Mouse (Mus musculus) cerebellum, adult (tissue): ENCODE measurements around the gene Mcf2.

ENCODE experiments used
- ATAC-seq: cut with Nextera tagmentation; 2 replicates; pipeline ENCODE4 v1.9.2; 2017; ENCODE audit warnings: mild to moderate bottlenecking, moderate library complexity, mixed read lengths; ENCODE audit not compliant: insufficient number of reproducible peaks, low FRiP score, low TSS enrichment

Gene Mcf2

DNA sequence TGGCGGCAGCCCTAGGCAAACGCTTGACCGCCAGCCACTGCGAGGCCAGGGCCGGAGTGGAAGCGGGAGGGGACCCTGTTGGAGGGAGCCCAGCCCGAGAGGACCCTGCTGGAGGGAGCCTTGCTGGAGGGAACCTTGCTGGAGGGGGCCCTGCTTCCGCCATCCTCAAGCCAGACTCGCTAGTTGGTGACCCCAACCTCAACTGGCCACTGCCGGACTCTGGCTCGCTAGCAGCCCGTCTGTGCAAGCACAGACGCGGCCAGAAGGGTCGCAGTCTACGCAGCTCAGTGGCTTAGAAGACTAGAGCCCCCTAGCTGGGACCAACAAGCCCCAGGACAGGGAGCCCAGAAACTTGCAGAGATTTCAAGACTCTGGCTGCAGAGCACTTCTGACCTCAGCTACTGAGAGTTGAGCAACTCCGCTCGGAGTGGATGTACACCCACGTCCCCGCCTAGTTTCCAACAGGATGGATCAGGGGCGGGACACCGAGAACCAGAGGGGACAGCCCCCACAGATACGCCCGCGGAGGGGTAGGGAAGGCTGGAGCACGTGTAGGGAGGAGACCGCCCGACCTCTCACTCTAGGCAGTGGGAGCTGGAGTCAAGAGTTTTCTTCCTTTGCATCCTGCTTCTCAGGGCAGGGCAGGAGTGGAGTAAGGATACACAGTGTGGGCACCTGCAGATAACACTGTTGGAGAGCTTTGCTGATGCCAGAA is at the start of gene Mcf2:
Mcf2 (minus strand) TSS at position 346 of the 715 bp plus-strand sequence.
- ATAC-seq = no peak; the same call in 1 of the 2 replicates

DNA sequence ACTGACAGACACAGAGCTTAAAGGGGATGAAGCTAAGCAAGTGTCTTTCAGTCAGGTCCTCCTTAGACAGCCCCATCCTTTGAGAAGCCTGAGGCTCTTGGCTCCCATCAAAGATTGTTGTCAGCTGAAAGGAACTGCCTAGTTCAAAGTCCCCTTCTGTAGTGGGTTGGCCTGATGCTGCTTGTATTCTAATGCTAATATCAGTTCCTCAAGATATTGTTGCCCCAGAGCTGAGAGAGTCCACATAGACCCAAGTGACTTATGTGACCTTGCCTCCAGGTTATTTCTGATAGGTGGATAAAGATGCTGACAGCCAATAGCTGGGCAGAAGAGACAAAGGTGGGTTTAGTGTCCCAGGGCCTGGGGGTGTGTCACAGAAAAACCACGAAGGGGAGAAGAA is 8.8 kb upstream of the Mcf2 start:
- no peak for ATAC-seq

DNA sequence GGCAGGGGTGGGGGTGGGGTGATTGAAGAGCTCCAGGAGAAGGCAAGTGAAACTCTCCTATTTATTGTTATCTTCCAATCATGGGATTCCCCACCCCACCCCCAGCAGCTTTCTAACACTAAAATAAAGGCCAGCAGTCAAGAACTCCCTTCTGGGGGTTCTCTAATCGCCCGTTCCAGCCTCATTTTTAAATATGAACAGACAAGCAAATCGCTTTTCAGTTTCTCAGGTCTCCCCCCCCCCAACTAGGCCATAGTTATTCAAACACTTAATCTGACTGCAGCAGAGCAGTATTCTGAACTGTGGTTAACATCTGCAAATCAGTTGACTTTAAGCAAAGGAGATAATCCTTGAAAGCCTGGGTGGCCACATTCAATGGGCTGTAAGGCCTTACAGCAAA is 3.7 kb upstream of the Mcf2 start:
- ATAC-seq = no peak

DNA sequence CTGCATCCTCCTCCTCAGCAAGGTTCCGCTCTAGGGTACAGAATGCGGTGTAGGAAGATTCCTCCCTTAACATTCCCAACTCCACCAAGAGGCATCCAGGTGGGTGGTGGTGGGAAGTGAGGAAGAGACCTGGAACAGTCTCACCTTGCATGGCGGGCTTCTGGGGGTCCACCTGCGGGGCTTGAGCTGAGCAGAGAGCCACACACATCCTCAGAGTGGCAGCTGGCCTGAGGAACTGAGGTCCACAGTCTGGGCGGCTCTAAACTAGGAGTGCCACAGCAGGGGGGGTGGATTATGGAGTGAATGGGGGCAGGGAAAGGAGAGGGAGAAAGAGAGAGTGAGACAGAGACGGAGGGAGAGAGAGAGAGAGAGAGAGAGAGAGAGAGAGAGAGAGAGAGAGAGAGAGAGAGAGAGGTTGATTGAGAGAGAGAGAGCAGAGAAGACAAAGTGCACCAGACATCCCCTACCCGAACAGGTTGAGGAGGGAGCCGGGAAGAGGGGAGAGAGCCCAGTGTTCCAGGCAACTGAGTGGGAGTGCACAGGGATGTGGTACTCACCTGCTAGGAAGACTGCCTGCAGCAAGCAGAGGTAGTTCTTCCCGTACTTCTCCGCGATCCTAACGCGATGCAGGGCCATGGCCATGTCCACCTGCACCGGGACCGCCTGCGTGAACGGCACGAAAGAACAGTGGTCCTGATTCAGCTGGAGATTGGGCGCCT is 705 bp downstream of the Mcf2 start:
- 0 out of 2 replicates have a peak, but pooled peaks have one; percentile 20 for ATAC-seq

DNA sequence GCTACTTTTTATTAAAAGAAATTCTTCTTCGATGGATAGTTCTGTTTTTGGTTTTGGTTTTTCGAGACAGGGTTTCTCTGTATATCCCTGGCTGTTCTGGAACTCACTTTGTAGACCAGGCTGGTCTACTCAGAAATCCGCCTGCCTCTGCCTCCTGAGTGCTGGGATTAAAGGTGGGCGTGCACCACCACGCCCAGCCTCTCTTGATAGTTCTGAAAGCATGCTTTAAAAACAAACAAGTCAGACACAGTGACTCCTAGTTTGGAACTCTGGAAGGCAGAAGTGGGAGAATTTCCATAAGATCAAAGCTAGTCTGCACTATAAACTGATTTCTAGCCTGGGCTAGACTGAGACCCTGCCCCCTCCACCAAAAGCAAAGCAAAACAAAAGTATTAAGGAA is 8.8 kb downstream of the Mcf2 start:
- no peak for ATAC-seq

DNA sequence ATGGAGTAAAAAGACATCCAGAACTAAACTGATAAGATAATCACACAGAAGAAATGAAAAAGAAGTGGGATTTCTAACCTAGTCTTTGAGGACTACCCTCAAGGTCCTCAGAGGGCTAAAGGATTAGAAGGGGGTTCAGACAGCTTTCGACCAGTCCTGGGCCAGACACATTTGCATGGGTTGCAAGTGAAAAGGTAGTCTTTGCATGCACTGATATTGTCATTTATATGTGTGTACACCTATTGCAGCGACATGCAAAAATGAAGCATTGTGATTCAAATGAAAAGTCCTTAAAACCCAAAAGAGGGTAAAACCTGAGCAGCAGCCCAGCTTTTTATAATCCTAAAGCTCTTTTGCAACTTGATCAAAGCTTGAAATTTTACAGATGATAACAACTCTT is 9.4 kb downstream of the Mcf2 start:
- ATAC-seq = no peak

DNA sequence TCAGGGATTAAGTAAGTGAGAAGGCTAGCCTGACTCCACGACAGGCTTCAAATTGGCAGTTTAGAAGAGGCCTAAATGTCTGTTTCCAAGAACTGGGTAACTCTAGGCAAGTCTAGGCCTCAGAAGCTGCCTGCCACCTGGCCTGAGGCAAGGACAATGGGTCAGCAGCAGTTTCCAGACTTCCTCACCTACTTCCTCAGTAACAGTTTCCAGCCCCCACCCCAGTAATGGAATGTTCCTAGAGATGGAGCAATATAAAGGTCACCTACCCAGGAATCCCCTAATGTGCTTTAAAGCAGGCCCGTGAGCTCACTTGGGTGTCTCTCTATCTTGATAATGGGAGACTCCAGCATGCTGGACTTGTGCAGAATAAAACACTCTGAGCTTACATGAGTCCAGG is 10.1 kb downstream of the Mcf2 start:
- no peak for ATAC-seq

DNA sequence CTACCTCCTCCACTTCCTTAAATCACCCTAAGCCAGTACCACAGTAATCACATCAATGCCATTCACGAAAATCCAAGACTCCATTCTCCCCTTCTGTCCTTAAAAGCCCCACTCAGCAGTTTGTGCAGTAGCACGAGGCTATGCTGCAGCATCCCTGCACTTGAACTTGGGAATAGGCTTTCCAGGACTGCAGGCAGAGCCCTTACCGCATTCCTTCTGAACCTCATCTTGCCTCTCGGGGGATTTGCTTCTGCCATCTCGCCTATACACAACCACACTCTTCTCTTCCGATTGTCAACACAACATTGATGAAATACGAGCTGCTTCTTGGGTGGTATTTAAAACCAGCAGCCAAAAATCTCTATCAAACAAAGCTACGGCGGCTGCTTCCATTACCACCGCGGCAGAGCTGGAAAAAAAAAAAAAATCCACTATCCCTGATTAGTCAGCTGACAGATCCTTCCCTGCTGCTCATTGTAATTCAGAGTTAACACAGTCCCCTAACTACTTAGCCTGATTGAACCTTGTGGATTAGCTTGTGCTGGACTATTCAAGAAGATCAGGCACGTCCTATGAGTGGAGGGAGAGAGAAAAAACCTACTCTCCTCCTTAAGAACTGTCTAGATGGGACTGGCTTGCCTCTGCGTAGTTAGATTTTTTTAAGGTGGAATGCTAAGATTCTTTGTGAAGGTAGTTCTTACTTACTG is 31.5 kb downstream of the Mcf2 start:
- peak; percentile 49 for ATAC-seq

DNA sequence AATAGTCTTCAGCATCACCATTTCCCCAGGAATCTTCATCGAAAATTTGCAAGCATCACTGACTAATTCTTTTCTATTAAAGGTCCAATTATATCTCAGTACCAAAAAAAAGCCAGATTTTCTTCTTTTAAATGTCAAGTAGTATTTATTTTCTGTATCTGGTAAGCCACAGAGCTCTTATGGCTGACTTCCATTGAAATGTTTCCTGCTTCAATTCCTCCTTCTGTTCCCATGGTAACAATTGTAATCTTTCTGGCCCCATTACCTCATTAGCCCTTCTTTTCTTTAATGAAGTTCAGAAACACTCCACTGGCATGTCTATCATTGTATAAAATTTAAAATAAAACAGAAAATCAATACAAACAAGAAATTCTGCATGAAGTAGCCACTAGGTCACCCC is 103.5 kb downstream of the Mcf2 start:
- no peak for ATAC-seq

DNA sequence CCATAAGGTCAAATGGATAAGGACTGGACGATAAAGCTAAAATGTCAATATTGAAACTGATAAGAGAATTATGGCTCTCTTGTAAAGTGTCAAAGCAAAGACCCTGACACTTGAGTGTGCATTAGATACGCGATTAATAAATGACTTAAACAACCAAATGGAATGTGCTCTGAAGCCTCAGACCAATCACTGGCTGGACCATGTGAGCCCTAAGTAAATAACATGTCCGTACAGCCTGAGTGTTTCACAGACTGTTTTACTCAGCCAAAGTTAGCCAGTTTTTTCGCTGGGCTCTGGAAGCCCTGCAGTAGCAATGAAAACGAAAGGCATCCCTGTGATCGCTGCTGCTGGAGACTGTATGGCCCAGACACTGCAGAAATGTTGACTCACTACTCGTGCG is 123.7 kb downstream of the Mcf2 start:
- no peak for ATAC-seq

DNA sequence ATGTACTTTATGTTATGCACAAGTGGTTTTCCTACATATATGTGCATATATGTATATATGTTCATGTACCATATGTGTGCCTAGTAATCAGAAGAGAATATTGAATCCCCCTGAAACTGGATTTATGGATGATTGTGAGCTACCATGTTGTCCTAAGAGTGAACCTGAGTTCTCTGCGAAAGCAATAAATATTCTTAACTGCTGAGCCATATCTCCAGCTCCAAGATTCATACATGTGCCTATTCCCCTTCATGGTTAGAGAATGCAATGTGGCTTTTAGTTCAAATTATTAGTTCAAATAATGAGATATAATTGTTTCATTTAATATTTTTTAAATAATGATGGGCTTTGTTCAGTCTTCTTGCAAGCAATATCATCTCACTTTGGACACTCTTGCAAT is 124.1 kb downstream of the Mcf2 start:
- no peak for ATAC-seq

DNA sequence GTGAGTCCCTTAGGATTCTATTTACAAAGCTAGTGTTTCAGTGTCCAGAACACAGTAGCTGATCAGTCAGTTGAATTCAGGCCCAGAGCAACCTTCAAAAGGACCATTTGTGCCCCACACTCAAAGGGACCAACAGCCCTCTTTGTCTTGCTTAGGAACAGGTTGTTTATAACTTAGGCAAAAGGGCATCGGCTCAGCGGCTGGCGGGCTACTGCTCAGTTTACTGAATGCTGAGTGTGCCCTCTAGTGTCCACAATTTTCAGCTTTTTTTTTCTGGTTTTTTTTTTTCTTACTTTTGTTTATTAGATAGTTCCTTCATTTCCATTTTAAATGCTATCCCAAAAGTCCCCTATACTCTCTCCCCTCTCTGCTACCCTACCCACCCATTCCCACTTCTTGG is 152.2 kb downstream of the Mcf2 start:
- ATAC-seq = no peak; the same call in 1 of the 2 replicates

DNA sequence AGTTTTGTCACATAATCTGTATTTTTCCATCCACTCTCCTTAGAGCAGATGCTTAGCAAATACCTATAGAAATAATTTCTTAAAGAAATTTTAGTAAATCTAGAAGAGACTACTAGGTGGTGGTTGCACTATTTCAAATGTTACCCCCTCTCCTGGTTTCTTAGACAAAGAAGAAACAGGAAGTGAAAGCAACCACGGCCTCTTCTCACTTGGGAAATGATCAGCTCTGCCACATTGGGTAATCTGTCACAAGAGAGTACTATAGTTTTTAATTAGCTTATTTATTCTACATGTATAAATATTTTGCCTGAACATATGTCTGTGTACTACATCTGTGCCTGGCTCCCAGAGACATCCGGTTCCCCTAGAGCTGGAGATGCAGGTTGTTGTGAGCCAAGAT is 157.3 kb downstream of the Mcf2 start:
- no peak for ATAC-seq

DNA sequence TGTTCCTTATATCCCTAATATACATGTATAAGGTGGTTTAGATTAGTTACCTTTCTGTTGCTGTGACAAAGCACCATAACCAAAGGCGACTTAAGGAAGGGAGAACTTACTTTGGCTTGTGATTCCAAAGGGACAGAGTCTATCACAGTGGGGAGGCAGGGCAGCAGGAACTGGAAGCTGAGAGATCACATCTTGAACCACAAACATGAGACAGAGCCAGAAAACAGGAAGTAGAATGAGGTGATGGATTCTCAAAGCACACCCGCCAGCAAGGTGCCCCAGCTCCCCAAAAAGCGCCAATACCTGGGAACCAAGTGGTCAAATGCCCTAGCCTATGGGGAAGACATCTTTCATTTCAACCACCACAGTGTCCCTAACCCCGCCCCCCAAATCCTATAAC is 157.9 kb downstream of the Mcf2 start:
- ATAC-seq = no peak

DNA sequence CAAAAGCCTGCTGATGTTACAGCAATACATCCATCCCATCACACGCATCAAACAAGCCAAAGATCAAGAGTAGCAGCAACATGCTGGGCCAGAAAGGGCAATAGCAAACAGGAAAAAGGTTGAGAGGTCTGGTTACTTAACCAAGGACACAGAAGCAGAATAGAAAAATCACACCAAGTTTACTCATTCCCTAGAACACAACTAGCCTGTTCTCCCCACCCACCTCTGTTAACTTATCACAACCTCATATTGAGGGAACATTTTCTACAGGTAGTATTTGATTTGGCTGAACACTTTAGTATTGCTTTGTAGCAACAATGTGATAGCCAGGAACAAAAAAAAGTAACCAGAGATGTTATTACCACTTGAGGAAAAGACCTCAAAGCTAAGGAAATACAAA is 164.3 kb downstream of the Mcf2 start:
- no peak for ATAC-seq

DNA sequence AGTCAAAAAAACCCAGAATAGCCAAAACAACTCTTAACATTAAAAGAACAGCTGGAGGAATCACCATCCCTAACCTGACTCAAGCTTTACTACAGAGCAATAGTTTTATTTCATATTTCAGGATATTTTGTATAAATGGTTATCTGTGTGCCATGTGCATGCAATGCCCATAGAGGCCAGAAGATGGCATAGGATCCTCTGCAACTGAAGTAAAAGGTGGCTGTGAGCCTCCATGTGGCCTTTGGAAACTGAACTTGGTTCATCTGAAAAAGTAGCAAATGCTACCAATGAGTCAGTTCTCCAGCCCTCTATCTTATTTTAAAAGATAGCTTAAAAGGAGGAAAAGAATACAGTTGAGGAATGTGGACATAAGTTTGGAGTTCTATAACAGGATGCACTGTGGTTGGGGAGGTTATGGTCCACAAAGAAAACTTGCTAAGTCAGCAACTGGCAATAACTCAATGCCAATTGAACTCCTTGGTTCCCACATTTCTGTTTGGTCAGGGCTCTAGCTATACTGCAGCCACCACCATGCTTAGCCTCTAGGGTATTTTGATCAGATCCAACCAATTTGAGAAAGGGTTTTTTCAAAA is 165.7 kb downstream of the Mcf2 start:
- ATAC-seq = no peak
